Mouse (Mus musculus) kidney, postnatal 25 days (tissue): ENCODE measurements around the gene Gm6583.
A peak's percentile ranks its signal among the peaks of the same experiment; 100 is the strongest.

Experiments
- DNase-seq, 2 experiments: peaks; one replicate each; pipeline ENCODE4 v3.0.0; 2021; ENCODE audit warnings: mixed read lengths in 2 of 2

Gm6583 gene

DNA sequence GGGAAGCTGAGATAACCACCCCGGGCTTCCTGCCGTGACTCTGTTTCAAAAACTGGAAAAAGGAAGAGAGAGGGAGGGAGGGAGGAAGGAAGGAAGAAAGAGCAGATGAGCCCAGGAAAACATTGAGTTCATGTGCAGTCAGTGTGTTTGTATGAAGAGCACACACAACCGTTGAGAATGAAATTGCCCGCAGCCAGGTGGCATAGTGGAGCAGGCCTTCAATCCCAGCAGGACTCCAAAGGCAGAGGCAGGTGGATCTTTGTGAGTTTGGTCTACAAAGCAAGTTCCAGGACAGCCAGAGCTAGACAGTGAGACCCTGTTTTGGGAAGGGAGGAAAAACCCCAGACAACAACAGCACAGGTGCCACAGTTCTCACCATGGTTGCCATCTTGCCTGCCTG is 11.5 kb upstream of the Gm6583 start:
- DNase-seq = no peak

DNA sequence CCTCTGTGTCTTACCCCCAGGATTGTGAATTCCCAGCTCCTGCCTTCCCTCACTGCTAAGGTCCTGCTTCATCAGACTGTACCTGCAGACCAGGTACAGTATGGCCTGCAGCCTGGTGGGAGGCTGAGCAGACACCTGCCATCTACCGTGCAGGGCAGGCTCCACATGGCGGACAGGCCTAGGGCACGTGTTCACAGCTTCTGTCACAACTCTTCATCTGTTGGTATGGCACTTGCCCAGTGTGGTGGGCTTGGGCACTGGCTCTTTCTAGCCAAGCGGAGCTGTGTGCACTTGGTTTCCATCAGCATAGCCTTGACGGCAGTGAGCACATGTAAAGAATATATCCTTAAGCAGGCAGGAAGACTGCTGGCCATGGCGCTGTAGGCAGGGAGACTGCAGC is 11.0 kb upstream of the Gm6583 start:
- no peak for DNase-seq

DNA sequence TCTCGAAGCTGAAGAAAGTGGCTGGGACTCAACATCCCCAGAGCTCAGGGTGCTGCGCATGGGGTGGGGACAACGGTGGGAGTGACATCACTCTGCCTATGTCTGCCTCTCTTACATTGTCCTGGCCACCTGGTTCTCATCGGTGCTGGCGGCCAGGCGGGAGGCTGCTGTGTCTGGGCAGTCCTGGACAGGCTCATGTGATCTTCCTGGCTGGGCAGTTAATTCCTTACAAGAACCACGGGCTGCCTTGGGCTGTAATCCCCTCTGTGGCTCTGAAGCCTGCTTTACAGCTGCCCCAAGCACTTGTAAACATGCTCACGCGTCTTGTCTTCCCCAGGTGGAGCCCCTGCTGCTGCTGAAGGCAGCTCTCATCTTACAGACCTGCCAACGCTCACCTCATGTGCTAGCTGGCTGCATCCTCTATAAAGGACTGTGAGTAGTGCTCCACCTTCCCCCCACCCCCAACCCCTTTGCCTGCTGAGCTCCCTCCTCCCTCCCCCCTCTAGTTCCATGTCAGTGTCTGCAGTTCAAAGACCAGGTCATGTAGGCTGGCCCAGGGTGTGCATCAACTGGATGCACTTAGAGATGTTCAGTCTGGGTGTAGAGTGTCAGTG is 8.5 kb upstream of the Gm6583 start:
- no peak for DNase-seq

DNA sequence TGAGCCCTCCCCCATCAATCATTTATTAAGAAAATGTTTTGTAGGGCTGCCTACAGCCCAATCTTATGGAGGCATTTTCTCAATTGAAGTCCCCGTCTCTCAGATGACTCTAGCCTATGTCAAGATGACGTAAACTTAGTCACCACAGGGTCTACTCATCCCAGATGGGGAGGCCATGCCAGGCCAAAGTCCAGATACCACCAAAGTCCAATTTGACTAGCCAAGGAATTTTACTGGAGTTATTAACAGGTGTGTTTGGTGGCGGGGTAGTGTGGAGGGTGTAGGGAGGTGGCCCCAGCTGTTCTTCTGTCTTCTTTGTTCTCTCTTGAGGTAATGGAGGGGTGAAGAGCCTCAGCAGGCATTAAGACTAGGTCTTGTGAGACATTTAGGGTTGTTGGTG is 4.2 kb upstream of the Gm6583 start:
- DNase-seq = no peak

- DNase-seq = no peak
Observed at GRCm38 (mm10) chr5:112359520-112359919, 3.7 kb upstream of the Gm6583 start.

GRCm38 (mm10) chr5:112356322-112356721 is 489 bp upstream of the Gm6583 start:
- DNase-seq = peak; percentile 17 to 64

DNA sequence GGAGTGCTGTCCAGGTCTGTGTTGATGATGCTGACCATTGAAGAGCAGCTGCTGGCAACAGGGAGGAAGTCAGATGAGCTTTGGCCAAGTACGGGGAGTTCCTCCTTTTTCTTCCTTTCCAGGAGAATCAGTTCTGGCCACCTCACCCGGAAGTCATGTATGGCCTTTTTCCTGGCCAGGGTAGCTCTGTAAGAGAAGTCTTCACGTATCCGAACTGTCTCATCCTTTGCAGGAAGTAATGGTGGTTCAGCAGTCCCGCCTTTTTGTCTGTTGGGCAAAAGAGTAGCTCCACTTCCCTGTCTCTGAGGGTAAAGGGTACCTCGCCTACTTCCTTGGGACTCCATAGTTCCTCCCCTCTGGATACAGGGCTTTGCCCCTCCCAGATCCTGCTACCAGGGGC is 340 bp downstream of the Gm6583 start:
- DNase-seq = no peak

DNA sequence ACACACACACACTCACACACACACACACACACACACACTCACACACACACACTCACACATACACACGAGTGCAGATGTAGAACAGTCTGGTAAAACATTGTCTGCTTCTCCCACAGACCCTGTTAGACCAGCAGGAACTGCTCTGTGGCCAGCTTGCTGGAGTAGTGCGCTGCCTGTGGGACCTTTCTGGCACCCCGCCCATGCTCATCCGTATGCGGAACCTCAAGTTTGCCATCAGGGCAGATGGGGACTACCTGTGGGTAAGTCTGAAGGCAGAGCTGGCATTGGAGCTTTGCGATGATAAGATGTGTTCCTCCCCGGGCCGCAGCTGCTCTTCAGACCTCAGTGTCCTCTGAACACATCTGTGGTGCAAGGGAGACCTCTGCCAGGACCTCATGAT is 6.7 kb downstream of the Gm6583 start:
- DNase-seq = no peak

DNA sequence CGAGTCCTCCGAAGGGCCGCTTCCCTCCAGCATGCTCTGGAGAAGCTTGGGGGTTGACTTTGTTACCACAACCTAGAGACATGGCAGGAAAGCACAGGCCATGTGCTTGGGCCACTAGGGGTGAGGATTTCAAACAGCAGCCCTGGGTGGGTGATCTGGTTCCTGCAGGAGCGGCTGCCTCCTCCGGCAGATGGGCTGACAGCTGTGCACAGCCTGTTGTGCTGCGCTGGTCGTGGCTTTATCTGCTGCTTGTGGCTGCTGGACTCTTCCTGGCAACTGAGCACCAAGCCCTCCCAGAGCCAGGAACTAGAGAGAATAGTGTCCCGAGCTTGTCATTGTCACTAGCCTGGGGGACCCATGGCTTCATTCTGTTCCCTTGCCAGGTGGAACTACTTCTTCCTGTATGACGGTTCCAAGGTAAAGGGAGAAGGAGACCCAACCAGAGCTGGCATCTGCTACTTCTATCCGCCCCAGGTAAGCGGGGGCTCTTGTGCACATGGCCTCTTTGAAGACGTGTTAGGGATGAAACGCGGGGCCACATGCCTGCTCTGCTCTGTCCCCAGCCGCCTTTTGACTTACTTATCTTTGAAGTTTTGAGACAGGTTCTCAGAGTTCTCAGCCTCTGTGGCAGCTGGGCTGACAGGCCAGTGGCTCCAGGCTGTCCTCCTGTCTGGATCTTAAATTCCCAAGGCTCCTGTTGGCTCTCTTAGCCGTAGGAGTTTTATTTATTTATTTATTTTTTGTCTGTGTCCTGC is 9.4 kb downstream of the Gm6583 start:
- no peak for DNase-seq

DNA sequence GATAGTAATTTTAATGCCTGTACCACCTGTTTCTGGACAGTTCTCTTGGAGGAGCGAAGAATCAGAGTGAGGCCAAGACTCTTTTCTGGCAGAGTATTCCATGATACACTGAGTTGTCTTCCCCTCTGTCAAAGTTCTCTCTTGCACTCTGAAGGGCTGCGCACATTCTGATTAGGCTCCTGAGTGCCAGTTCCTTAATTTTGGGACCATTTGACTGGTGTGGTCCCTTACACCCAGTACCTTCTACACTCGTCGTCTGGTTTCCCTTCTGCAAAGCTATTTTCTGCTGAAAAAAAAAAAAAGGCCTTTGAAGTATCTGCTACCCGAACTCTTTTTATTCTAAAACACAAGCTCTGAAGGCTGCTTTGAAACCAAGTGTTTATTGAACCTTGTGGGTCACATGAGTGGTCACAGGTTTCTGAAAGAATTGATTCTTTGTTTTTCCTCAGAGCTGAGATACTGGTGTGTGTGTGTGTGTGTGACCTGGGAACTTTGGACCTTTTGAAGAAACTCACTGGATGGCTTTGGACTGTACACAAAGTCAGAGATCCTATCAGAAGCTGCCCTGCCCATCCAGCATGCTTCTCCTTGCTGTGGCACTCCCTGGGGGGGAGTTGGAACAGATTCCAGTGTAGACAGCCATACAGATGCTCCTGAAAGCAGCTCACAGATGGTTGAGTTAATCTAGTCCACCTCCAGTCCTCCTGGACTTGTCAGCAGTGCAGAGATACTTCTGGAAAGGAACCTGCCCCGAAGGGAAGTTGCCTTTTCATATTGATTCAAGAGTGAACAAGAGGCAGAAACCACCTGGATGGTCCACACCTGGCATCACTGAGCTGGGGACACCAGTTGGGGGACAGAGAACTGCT is 11.5 kb downstream of the Gm6583 start:
- peak; percentile 34 to 69 for DNase-seq

DNA sequence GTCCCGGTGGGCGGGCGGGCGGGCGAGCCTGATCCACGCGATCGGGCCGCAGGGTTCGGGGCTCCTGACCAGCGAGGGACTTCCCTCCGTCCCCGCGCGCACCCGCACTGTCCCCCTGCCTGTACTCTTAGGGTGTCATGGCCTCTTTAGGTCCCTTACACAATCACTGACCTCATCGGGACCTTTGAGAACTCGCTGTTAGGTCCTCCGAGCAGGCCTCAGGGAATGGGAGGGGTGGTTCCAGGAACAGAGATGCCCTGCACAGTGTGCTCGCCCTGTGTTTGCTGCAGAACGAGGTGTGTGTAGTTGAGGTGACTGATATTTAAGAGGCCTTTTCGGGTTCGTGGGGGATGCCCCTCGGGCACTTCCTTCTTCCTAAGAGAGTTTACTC is 12.6 kb downstream of the Gm6583 start:
- DNase-seq = no peak

DNA sequence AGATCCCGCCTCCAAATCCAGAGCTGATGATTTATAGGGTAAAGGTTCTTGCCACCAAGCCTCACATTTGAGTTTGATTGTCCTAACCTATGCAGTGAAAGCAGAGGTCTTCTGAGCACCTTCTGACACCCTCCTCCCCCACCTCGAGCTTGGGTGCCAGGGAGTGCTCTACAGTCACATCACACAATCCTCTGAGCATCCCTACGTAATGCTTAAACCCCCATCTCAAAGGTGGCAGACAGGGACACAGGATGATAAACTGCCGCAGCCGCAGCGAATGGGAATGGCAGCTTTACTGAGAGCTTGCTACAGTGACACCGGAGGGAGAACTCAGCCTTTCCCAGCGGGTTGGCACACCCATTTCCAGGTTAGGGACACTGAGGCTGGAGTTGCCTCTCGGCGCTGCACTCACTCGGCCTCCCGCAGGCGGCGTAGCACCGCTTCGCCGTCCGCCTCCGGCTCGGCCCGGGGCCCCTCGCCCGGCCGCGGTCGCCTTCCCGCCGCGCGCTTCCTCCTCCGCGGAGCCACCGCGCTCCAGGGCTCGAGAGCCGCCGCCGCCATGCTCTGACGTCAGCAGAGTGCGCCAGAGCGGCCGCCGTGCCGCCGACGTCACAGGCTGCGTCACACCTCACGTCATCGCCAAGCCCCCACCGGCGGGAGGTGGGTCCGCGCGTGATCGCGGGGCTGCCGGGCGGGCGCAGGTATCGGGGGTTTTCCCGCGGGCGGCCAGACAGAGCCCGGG is 13.2 kb downstream of the Gm6583 start, which contains the start of the genes Srrd and Hps4:
TSS of gene Srrd (minus strand) at position 578 of the 742 bp plus-strand sequence.
TSS of gene Hps4 (plus strand) at position 621 of the 742 bp plus-strand sequence.
- peak; percentile 85 to 91 for DNase-seq

GRCm38 (mm10) chr5:112339215-112339614 is 16.6 kb downstream of the Gm6583 start:
- no peak for DNase-seq

GRCm38 (mm10) chr5:112337004-112337403 is 18.8 kb downstream of the Gm6583 start:
- DNase-seq = no peak

DNA sequence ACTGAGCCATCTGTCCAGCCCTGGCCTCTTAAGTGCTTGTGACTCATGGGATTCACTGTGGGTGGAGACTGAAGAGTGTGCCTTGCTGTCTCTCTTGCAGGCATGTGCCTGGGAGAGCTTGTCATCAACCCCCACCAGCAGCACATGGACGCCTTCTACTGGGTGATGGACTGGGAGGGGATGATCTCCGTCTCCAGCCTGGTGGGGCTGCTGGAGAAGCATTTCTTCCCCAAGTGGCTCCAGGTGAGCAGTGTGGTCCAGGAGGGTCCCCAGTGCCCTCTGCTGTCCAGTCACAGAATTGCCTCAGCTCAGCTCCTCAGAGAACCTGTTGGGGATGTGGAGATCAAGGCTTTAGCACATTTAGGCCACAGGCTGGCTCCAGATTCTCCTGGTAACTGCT is 20.4 kb downstream of the Gm6583 start:
- peak; percentile 68 to 71 for DNase-seq

DNA sequence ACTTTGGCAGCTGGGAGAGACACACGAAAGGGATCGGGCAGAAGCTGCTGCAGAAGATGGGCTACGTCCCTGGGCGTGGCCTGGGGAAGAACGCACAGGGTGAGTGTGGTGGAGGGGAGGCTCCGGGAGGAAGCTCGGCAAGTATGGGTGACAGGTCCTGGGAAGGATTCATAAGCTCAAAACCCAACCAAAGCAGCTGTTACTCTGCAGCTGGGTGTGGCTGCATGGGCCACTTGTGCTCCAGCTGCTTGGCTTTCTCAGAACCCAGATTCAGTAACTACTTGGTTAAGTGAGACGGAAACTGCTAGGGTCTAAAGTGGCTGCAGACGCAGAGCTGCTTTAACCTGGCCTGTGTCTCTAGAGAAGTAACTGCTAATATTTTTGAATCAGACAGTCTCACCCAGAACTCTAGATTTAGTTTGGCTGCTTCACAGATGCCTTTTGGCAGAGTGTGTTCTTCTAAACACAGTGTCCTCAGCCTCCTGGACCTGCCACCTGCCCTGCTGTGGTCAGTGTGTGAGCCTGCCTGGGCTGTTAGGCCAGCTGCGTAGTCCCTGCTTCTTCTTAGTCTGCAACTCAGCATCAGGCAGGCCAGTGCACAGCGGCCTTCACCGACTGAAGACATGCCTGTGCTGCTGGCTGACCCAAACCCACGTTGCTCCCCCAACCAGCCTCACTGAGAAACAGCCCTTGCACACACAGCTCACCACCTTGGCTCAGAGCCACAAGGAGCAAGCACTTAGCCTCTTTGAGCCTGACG is 25.8 kb downstream of the Gm6583 start:
- DNase-seq = no peak

DNA sequence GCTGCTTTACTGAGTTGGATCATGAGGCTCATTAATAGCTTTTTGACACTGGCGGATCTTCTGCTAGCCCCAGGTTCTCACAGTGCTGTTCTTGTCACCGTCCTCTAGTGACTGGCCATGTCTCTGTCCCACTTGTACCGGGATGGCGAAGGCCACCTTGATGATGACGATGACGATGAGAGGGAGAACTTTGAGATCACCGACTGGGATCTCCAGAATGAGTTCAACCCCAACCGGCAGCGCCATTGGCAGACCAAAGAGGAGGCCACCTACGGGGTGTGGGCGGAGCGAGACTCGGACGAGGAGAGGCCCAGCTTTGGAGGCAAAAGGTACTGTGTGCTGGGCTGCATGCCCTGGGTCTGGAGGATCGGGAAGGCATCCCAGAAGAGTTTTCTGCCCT is 28.0 kb downstream of the Gm6583 start:
- DNase-seq = no peak

- no peak for DNase-seq
Observed at GRCm38 (mm10) chr5:112326446-112327009, 29.3 kb downstream of the Gm6583 start.

GRCm38 (mm10) chr5:112325546-112326445 is 30.0 kb downstream of the Gm6583 start, which contains the start of gene Tfip11:
TSS of gene Tfip11 (plus strand) at chr5:112326358.
- DNase-seq = peak; percentile 97 to 98
